Mouse (Mus musculus) left cerebral cortex, adult 18-20 months (tissue): Measurements from ENCODE around the gene Smg9. TPM values are rescaled to one million over a fixed set of nuclear protein-coding genes. Genes with fewer than 3 reads are reported as not detected.

Source experiments
- DNase-seq, 2 experiments: peaks; one replicate each; pipeline ENCODE4 v3.0.0; 2021 to 2022; ENCODE audit warnings: low spot score in 2 of 2, mixed read lengths in 1 of 2
- total RNA-seq, 2 experiments: library from RNA; stranded (reverse); gene quantifications; 2 replicates each; pipeline ENCODE4 v1.2.3; 2021

Smg9 gene
- total RNA-seq, 2 experiments from 2014 or later, result 40.2 to 43.0 TPM

DNA sequence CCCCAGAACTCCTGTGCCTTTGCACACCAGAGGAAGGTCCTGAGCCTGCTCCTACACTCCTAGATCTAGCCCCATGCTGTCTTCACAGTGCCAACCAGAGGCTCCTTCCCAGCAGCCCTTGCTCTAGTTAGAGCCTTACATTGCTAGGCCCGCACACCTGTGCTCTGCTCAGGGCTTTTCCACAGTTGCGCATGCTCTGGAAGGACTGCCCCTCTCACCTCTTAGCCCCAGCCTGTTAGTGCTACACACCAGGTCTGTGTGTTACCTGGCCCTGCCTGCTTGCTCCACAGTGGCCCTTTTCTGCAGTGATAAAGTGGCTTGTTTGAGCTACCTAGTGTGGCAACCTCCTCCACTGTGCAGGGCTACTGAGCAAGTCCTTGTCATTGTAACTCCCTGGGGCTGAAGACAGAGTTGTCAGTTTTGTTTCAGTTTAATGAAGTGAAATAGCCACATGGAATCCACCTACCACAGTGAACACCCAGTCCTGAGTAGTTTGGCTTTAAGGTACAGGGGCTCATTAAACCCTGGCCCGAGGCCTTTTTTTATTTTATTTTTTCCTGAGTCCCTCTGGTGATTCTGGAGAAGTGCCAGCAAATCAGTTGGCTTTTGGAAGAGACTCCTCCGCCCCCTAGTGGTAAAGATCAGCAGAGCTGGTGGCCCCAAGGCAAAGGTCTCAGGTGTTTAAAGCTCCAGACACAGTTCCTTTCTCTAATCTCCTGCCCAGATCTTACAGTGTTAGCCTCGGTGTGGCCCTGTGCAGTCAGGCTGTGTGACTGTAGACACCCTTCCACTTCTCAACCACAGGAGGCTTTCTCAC is 7.3 kb downstream of the Smg9 start:
- DNase-seq, result peak; percentile 55 to 62

- no peak for DNase-seq
Measured at GRCm38 (mm10) chr7:24408186-24408585, 8.8 kb downstream of the Smg9 start.

DNA sequence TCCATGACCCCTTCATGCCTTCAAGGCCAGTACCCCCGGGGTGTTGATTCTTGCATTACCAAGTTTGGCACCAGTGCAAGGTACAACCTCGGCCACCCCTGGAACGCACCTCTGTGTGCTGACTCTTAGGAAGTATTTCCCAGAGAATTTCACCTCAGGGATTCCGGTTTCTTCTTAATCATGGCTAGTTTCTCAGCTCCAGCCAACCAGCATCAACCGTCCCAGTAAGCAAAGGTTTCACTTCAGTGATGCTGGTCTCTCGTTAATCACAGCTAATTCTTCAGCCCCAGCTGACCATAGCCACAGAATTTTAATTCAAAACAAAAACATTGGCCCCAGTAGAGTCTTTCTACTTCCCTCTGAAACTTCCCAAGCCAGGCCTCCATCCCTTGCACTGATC is 10.7 kb downstream of the Smg9 start:
- no peak for DNase-seq

DNA sequence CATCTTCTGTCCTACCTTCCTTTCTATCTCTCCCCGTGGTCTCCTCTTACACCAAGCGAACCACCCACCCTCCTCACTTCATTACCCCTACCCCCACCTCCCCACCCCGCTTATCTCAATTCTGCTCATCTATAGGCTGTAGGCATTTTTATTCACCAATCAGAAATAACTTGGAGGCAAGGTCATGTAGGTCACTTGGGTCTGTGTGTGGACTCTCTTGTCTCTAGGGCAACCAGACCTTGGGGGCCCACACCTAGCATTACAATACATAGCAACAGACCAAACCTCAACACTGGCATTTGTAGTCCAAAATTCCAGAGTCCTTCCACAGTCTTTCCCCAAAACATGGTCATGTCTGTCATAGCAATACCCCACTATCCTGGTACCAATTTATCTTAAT is 11.4 kb downstream of the Smg9 start:
- DNase-seq, result no peak

GRCm38 (mm10) chr7:24413630-24414029 is 14.2 kb downstream of the Smg9 start:
- no peak for DNase-seq

DNA sequence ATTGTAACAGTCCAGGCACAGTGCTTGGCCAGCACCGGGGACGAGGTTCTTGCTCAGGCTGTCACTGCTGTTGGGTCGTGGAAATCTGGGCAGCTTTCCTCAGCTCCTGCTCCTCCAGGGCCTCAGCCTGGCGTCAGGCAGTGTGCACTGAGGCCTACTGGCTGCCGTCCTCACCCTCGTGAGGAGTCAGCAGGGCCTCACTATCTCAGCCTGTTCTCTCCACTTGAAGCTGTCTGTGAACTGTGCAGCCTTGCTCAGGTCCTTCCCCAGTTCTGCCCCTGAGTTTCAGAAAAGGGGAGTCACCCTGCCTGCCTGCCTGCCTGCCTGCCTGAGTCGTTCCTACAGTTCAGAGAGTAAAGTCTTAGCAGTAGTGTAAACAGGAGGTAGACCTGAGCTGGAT is 15.8 kb downstream of the Smg9 start:
- DNase-seq, result no peak

DNA sequence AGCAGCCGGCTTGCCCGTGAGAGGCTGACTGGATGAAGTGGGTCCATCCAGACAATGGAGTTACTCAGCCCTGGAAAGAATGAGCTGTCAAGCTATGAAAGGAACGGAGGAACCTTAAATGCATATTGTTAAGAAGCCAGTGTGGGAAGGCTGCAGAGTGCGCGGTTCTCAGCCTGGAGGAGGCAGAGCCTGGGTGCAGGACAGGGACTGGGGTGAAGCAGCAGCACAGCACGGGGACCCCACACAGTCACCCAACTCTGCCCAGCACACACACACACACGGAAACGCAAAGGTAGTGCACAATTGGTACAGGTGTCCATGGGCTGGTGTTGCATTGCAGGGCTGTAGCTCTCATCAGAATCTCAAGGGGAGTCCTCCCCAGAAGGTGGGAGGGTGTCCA is 20.2 kb downstream of the Smg9 start:
- DNase-seq, result no peak

- DNase-seq, result no peak
Measured at GRCm38 (mm10) chr7:24421648-24422047, 22.2 kb downstream of the Smg9 start.

DNA sequence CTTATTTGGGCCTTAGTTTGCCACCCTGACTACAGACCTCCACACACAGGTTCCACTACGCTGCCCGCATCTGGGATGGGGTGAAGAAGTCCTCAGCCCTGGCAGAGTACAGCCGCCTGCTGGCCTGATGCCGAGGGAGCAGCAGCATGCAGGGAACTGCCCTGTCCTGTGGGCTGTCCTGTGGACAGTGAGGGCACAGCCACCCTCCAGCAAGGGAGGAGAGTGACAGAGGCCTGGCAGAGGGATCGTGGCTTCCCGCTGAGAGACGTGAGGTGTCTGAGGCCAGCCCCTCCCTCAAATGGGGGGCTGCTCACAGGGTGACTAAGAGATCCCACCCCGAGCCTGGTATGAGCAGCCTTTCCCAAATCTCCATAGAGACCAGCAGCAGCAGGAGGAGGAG is 22.8 kb downstream of the Smg9 start:
- no peak for DNase-seq

DNA sequence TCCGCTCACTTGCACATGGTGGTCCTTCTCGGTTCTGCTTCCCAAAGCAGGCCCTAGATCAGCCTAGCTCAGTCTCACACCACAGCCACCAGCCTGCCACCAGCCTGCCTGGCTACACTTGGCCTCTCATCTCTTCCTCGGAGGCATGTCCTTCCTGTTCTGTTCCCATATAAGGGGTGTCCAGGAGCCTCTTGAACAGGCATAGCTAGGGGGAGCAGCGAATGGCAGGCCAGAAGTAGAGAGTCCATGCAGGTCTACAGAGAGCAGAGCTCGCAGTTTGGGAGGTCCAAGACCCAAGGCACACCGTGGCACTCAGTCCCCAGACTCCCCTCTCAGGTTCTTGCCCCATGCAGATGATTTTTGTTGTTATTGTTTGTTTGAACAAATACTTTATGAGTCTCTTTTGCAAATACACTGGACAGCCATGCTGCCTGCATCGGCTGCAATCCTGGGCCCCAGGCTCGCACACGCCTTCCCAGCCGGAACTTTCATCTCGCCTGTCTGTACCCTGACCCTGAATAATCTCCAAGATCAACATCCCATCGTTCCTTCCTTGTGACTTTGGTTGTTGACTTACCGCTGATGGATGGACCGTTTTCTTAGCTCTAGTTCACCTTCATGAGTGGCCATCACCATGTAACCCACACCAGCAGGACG is 23.8 kb downstream of the Smg9 start:
- DNase-seq, result no peak

DNA sequence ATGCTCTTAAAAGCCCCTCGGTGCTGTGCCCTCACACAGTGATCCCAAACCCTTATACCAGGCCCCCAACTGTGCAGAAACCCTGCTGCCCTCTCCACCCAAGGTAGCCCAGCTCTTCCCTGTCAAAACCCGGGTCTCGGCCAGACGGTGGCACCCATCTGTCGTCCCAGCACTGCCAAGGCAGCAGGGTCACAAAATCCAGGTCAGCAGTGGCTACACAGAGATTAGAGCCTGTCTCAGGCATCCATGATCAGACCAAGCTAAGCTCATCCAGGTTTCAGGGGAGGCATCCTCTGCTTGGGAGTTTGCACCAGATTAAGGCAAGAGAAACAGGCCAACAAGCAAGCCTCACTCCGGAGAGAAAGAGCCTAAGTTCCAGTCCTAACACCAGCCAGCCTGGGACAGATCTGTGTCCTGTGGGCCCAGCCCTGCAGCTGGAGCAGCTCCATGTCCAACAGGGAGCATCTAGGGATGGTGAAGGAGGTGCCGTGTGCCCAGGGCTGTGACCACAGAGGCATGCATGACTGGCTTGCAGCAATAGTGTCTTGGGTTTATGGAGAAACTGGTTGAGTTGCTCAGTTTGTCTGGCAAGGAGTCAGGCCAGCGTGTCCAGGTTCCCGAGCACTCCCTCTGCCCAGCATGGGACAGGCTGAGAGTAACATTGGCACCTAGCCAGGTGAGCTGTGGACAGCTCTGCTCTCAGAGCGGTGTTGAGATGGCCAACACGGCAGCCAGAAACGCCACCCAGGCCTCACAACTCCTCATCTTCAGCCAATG is 24.7 kb downstream of the Smg9 start:
- no peak for DNase-seq

DNA sequence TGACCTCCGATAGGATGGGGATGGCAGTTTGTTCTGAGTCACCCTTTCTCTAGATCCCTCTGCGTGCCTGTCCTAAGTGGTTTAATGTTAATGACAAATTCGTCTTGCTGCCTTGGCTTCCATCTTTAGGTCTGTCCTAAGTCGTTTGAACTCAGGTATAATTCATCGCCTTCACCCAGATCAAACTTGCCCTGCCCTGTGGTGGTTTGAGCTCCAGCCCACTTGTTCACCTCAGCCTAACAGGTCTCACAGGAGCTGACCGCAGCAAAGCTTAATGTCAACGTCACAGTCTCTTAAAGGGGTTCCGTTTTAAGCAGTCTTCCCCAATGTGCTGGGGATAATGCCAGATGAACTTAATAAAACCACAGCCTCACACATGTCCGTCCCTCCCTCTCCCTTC is 26.5 kb downstream of the Smg9 start:
- DNase-seq, result no peak

DNA sequence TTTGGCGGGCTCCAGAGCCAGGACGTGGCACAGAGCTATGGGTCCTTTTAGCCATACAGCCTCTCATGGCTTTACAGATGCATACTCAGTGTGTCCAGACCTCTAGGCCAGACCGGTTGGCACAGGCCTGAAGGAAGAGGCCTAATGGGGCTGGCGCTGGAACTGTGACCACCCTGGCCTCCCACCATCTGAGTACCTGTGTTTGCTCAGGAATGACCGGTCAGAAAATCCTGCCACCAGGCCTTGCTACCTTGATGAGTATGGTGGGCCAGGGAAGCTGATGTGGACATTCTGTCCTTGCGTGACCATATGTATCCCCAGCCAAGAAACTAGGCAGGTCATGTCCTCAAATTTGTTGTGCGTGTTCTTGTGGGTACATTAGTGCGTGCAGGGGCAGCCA is 27.7 kb downstream of the Smg9 start:
- no peak for DNase-seq

- no peak for DNase-seq
Measured at GRCm38 (mm10) chr7:24428725-24429124, 29.3 kb downstream of the Smg9 start.

GRCm38 (mm10) chr7:24429413-24430112 is 30.1 kb downstream of the Smg9 start:
- DNase-seq, result peak; percentile 78 to 88

DNA sequence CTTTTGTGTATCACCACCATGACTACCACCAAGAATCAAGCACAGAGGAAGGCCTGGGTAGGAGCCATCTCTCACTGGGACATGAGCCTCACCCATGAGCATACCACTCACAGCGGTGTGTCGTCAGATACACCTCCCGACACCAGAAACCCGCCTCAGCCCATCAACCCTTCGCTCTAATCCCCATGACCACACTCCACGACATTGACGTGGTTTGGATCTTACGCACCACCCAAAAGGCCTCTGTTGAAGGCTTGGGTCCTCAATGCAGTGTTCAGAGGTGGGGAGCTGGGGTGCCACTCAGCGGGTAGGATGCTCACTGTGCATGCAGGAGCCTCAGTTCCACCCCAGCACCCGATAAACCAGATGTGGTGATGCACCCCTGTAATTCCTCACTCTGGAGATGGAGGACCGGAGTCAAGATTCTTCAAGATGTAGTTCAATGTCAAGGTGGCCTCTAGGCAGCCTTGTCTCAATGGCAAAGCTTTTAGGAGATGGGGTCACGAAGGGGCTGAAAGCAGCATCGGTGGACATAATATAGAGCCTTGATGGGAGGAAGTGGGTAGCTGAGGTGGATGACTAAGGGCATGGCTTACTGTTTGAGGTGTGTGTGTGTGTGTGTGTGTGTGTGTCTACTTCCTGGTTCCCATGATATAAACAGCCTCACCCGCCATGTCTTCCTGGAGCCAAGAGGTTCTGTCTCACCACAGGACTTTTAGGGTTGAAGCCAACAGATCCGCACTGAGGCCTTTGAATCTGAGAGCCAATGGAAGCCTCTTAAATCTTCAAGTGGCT is 31.3 kb downstream of the Smg9 start:
- no peak for DNase-seq

DNA sequence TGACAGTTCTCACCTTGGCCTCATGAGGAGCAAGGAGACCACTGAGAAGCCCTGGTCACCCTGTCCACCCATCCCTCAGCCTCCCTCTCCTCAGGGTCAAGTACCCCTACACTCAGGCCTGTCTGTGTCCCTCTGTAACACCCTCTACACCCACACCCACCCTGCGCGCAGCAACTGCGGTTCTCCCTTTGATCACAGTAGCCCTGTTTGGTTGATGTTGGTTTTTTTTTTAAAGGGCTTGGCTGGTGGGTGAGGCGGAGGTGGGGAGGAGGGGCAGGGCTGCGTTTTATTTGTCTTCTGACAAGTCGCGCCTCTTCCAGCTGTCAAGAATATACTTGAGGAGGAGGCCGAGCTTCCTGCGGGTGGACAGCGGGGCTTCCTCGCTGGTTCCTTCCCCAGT is 32.3 kb downstream of the Smg9 start:
- DNase-seq, result no peak

- DNase-seq, result no peak
Measured at GRCm38 (mm10) chr7:24435305-24435704, 35.9 kb downstream of the Smg9 start.

DNA sequence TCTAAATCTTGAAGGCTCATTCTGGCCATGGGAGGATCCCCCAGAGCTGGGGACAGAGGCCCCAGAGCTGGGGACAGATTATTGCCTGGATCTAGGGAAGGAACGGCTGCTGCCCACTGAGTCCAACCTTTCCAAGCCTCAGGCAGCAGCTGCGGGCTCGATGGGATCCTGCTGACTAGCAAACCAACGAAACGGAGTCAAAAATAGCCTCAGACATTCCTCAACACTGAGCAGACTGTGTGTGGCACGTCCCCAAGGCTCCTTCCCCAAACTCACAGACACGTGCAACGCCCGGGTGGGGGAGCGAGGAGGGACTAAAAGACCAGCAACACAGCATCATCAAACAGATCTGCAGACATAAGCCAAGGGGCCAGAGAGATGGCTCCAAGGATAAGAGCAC is 38.6 kb downstream of the Smg9 start:
- peak; percentile 54 to 70 for DNase-seq

DNA sequence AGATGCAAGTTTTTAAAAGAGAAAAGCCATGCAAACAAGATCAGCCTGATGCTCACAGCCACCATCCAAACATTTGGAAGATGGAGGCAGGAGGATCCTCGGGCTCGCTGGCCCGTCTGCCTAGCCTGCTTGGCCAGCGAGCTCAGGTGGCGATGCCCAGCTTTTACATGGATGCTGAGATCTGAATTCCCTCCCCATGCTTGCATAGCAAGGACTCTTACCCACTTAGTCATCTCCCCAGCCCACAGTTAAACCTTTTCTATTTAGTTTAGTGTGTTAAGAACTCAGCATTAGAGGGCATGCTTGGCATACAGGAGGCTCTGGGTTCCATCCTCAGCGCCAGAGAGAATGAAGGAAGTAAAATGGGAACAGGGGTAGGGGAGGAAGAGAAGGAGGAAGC is 39.8 kb downstream of the Smg9 start:
- DNase-seq, result no peak

- no peak for DNase-seq
Measured at GRCm38 (mm10) chr7:24439891-24440290, 40.5 kb downstream of the Smg9 start.
